Mouse (Mus musculus) B cell, adult (primary cell): ENCODE measurements around the gene Il15. TPM values are rescaled to one million over a fixed set of nuclear protein-coding genes. Genes with fewer than 3 reads are reported as not detected.

ENCODE experiments used
- total RNA-seq: library from RNA; stranded (reverse); gene quantifications from 4 replicates; pipeline ENCODE4 v1.2.4, GENCODE M21; 2023; ENCODE audit not compliant: inconsistent age

Il15 gene
- total RNA-seq = 1.4 to 2.3 TPM (median 1.8 TPM) in 3 of 4 replicates, not detected in the other

DNA sequence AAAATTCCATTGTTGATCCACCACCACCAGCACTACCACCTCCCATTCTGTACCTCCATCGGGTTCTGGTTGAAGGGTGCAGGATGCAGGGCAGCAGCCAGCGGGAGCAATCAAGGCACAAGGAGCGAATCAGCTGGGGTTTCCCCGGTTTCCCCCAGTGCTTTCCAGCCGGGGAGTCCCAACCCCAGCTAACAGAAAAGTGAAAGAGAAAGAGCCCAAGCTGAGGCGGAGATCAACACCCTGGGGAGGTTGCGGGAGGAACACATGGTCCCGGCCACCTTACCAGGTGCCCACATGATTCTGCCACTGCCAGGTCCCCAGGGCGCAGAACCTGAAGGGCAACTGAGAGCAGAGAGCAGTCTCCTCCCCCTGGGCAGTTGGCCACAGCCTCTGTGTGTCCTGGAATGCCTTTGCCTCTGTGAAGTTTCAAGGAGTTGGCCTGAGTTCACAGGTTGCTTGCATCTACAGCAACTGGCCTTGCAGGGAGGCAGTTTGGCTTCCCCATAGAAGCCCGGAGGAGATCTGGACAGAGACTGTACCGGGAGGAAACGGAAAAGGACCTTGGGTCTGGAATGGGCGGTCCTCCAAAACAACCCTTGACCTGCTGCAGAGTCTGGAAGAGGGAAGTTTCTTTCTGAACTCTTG, at the start of gene Il15:
Gene Il15, minus strand, starts transcription at position 537 of the 645 bp plus-strand sequence.

